Mouse (Mus musculus) layer of hippocampus, postnatal 10 days (tissue): ENCODE measurements around the gene Gm11127. TPM values are rescaled to one million over a fixed set of nuclear protein-coding genes. Genes with fewer than 3 reads are reported as not detected.
A peak's percentile ranks its signal among the peaks of the same experiment; 100 is the strongest.
"Not testable (repeated sequence)": the region's sequence is repeated elsewhere in the genome, so short reads cannot be mapped to it uniquely, and the experiment has no call there.

ENCODE experiments used
- DNase-seq, 2 experiments: peaks; one replicate each; pipeline ENCODE4 v3.0.0; 2021; ENCODE audit warnings: low spot score in 2 of 2
- total RNA-seq, 2 experiments: library from RNA; stranded (reverse); gene quantifications; 2 replicates each; pipeline ENCODE4 v1.2.3; 2021

Gm11127 gene
- total RNA-seq, 2 experiments from 2014 or later: 0.30 to 0.65 TPM

DNA sequence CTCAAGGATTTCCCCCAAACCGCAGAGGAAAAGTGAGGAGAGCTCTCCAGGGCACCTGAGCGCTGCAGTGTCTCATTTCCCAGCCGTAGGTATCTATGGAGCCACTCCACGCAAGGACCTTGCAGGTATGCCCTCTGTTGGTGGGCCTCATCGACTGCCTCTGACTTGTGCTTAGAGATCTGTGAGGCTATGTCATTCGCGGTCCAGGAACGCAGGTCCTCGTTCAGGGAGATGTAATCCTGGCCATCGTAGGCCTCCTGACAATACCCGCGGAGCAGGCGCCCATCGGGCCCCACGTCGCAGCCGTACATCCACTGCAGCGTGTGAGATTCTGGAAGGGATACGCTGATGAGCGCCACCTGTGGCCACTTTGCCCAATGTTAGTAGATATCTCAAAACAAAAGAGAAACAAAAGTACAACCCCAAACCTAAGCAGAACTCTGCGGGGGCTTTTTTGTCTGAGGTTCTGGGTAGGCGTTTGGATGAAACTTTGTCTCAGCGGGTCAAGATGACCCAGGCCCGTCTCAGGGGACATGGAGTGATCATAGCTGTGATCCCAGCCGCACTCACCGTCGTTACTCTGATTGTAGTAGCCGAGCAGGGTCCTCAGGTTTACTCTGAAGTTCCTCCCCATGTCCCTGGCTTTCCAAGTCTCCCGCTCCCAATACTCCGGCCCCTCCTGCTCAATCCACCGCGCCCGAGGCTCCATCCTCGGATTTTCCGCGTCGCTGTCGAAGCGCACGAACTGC is 26.4 kb downstream of the Gm11127 start:
- DNase-seq: peak; percentile 29 to 58

DNA sequence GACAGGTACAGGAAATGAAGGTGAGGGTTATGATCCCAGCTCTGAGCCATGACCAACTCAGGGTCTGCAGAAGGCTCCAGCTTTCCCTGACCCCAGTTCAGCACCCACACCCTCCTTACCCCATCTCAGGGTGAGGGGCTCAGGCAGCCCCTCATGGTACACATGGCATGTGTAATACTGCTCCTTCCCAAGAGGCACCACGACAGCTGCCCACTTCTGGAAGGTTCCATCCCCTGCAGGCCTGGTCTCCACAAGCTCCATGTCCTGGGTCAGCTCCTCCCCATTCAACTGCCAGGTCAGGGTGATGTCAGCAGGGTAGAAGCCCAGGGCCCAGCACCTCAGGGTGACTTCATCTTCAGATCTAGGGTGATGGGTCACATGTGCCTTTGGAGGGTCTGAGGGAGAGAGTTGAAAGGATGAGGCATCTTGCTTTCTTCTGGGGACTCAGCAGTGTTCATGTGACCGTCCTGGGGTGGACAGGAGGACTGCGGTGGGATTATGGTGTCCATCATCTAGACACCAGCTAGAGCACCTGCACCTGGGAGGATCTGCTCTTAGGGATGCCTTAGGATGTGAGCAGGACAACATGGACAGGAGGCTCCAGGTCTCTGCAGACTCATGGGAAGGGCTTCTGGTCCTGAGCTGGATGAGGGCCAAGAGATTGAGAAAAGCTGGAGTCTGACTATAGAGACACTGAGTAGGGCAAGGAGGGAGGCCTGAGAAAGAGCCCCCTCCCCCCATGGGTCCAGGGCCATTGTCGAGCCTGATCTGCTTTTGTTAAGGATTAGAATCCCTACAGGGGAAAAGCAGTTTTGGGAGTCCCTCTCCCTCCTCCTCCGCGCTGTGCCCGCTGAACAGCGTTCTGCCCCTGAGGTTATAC is 27.2 kb downstream of the Gm11127 start:
- DNase-seq: not testable (repeated sequence)

DNA sequence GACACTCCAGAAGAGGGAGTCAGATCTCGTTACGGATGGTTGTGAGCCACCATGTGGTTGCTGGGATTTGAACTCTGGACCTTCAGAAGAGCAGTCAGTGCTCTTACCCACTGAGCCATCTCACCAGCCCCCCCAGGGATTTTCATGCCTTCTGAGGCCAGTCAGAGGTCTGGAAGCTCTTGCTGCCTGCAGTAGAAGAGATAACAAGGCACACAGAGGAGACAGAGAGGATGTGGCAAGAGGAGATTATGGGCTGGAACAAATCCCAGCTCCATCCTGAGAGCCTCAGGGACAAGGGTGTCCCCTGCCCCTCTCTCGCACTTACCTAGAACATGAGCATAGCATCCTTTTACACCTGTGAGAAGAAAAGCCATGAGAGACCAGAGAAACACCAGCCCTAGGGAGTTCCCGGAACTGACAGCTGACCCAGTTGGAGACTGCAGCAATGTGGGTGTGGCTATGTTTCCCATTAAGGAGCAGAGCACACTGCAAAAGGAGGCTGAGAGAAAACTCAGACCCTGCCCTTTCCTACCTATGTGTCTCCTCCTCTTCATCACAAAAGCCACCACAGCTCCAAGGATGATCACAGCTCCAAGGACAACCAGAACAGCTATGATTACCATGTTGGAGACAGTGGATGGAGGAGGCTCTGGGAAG is 28.0 kb downstream of the Gm11127 start:
- not testable (repeated sequence) for DNase-seq

DNA sequence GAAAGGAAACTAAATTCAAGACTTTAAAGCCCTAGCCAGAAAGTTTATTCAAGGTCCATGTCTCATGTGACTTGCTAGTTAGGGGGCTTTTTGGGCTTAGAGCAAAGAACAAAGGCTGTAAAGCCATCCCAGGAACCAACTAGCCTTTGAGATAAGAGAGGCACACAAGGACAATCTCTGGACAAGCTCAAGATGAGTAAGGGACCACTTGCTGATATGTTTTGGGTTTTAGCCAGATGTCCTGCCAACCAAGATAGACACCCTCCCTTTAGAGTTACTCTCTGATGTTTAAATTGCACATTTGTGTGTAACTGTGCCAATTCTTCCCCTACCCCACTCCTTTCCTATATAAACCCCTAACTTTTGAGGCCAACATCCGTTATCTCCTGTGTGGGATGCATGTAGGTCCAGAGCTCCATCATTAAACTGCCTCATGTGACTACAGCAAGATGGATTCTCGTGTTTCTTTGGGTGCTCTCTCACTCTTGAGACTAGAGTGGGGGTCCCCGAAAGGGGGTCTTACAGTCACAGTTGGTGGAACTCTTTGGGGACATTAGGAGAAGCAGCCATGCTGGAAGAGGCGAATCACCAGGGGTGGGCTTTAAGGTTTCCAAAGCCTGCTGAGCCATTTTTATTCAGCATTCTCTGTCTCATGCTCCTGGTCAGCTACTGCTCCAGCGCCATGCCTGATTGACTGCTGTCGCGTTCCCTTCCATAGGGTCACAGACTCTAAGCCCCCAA is 29.1 kb downstream of the Gm11127 start:
- DNase-seq: no peak

DNA sequence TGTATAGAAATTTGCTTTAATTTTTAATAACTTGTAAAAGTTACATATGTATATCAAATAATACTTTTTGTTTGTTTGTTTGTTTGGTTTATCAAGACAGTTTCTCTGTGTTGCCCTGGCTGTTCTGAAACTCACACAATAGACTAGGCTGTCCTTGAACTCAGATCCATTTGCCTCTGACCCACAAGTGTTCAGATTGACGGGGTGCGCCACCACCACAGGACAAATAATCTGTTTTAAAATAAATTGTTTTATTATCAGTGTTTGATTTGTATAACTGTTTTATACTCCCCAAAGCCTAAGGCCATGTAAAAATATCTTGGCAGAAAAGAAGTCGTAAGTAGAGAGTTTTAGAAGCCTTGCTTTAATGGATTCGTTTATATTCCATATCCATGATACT is 30.5 kb downstream of the Gm11127 start:
- no peak for DNase-seq

DNA sequence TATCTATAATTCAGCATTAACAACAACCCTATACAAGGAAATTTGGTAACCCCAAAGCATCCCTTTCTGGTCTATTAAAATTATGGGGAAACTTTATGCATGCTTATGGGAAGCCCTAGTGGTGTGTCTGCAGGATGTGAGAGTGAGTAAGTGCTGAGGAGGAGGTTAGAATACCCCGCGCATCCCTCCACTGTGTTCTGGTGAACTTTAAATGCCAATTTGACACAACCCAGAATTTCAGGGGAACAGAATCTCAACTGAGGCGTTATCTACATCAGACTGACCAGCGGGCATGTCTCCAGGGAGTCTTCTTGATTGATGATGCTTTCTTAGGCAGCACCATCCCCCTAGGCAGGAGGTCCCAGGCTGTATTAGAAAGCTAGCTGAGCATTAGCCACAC is 32.3 kb downstream of the Gm11127 start:
- DNase-seq: no peak

DNA sequence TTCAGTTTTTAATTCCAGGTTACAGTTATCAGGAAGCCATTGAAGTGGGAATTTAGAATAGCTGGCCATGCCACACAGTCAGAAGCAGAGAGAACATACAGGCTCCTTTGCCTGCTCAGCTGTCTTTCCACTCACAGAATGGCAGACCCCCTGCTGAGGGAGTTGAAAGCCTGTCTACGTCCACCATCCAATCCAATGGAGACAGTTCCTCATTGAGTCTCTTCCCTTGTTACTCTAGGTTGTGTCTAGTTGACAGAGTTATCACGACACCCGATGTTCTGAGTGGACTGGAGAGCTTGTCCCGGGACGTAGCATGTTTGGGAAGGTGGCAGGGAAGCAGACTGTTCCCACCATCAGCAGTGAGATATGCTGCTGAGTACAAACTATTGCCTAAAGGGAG is 33.0 kb downstream of the Gm11127 start:
- no peak for DNase-seq

DNA sequence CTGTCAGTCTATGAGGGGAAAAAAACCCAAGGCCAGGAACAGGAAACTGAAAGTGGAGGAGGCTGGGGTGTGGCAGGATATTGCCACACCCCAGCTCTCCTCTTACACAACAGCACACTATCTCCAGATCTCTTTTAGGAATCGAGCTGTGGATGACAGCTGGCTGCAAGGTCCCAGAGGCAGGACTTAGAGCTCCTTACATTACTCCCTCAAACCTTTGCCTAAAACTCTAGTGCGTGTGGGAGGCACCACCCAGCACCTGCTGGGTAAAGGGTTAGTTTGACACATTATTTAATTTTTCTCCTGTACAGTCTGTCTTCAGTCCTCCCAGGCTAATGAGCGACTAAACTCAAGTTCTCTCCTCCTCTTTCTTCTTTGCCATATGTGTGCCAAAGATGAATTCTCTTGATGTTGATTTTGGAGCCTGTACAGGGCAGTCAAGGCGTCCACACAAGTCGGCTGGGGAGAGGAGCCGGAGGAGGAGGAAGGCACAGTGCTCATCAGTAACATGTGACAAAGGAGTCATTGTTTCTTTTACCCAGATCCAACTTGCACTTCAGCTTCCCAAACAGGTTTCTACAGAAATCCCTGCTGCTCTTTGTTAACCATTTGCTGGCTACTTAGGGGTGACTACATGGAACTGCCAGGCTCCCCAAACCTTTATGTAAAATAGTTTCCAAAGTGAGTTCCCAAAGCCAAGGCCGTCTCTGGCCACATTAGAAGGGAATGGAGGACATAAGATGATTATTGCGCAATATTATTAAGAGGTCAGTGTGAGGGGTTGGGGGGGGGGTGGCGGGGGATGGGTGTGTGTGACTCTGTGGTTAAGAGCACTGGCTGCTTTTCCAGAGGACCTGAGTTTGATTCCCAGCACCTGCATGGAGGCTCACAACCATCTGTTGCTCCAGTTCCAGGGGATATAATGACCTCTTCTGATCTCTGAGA is 34.2 kb downstream of the Gm11127 start:
- no peak for DNase-seq

DNA sequence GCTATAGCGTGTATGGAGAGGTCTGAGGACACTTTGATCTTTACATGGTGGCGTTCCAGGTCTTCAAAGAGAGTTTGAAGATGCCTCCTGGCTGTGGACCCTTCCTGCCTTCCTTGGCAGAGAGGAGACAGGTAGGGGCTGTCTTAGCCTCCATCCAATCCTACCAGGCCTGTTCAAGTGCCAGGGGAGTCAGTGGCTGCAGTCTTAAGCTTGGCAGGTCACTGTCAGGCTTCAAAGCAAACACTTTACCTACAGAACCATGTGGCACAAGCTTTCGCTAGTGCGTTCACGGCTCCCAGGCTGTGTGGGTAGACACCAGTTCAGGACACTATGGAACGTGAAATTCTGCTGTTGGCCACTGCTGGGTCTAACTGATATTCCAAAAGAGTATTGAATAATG is 35.2 kb downstream of the Gm11127 start:
- no peak for DNase-seq

DNA sequence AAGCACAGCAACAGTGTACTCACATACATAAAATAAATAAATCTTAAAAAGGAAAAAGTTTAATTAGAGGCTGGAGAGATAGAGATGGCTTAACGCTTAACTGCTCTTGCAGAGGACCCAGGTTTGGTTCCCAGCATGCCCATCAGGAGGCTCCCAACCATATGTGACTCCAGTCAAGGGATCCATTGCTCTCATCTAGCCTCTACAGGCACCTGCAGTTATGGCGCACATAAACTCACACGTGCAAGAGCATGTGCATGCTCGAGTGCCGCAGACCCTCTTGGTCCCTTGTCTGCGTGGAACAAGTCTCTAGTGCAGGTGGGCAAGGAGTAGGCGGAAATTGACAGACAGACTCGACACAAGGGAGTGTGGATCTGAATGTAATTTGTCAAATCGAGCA is 36.1 kb downstream of the Gm11127 start:
- no peak for DNase-seq

DNA sequence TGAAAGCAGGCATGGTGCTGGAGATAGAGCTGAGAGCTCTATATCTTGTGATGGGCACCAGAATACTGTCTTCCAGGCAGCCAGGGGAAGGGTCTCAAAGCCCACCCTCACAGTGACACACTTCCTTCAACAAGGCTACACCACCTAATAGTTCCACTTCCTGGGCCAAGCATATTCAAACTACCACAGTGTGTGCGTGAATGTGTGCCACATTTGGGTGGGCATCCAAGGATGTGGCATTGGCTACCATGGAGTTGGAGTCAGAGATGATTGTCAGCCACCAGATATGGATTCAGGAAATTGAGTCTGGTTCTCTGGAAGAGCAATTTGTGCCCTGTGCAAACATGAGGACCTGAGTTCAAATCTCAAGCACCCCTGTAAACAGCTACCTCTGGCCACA is 36.9 kb downstream of the Gm11127 start:
- DNase-seq: no peak

DNA sequence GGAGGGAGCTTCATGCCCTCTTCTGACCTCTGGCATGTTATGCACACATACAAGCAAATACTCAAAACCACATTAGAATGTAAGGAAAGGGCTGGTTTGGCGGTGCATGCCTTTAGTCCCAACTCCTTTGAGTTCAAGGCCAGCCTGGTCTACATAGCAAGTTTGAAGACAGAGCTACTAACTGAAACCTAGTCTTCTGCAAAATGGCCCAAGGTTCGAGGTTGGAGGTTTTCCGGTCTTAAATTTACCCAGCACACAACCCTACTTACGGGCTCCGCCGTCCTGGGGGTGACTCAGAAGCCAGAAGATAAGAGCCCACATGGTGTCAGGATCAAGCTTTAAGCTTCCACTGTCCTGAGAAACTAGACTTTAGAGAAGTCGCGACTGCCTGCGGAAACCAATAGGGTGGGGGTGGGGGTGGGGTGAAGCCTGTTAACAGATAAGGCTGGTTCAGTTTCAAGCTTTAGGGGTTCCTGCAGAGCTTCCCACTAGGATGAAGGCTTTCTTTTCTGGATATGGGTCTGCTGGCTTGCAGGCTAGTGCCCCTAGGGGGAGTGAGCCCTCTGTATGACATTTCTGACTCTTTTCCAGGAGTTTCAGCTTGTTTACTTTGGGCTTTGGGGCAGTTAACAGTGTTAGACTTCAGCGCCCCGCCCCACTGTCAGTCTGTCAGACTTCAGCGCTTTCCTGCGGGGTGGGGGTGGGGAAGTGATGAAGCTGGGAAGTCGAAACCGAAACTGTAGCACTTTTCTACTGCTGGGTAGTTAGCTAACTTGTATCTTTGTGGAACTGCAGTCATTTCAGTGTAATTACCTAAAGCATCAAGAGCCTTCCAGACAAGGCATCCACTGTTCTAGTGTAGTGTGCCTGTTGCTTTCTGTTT is 37.7 kb downstream of the Gm11127 start, which contains the start of gene H2-T24:
H2-T24 (minus strand) TSS at position 370 of the 883 bp plus-strand sequence.
- peak; percentile 41 to 47 for DNase-seq

DNA sequence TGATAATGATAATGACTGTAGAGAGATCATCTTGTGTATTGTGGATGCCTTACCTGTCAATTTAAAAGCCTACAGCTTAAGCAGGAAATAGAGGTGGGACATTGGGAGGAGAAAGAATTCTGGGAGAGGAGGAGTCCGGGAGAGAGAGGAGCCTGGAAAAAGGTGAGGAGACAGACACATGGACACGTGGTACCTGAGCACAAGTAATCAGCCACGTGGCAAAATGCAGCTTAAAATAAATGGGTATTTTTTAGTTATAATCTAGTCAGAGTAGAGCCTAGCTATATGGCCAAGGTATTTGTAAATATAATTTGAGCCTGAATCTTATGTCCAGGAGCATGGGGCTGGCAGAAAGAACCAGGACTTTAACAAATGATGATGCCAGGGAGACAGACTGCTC is 38.7 kb downstream of the Gm11127 start:
- DNase-seq: no peak

DNA sequence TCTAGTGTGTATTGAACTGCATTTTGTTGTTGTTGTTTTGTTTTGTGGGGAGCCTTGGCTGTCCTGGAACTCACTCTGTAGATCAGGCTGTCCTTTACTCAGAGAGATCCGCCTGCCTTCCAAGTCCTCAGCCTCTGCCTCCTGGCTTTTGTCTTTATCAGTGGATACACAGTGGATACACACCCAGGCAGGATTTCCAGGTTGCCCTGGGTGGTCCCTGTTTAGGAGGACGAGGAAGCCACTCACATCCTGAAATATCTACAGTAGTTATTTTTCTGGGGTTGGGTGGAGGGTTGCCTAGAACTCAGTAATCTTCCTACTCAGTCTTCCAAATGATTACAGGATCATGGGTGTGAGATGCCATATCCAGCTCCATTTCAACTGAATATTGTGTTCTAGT is 39.2 kb downstream of the Gm11127 start:
- DNase-seq: no peak

DNA sequence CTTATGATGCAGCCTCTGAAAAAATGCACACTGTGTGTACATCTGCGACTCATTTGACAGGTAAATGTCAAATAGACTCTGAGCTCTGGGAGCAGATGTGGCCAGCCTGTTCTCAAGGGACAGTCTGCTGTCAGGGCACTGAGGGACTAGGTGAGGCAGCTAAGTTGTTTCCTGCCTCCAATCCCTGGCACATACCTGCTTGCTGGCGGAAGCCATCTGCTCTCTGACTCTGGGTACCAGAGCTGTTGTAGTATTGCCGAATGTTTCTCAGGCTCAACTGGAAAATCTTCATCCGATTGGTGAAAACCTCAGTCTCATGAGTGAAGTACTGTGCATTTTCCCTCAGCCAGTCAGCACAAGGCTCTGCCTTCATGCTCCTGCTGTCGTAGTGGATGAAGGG is 41.1 kb downstream of the Gm11127 start:
- DNase-seq: no peak

DNA sequence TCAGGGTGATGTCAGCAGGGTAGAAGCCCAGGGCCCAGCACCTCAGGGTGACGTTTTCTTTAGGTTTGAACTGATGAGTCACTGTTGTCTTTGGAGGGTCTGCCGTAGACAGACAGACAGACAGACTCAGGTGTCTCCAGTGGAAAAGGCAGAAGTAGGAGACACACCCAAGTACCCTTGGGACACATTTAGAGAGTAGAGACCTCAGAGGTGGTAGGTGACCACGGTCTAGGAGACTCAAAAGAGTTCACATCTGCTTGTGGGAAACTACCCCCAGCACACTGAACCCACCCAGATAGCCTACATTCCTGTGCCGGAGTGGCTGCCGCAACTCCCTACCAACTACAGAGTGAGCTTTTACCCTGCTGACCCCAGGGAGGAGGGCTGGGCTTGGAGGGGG is 43.2 kb downstream of the Gm11127 start:
- no peak for DNase-seq
